Comparison of ENCODE assay signal across 12 mouse cellular contexts in genomic region chr5:108836156-108836555, GRCm38 (mm10). TPM values are rescaled to one million over a fixed set of nuclear protein-coding genes. Genes with fewer than 3 reads are reported as not detected.
A peak's percentile ranks its signal among the peaks of the same experiment; 100 is the strongest.
DNase-seq lines count a peak whose midpoint lies in the region; ATAC-seq lines count a peak whose summit lies in the region.
"Had no signal": no experiment of that assay in that cellular context is flagged by ENCODE, and none has a peak within 500 bp of the region (broad histone marks: within the 10 kb centered on the region; RNA-seq: fewer than 3 reads in every experiment).

No protein-coding gene starts in this region.

- ATAC-seq in forebrain, embryonic 14.5 days, result no peak
- ATAC-seq in forebrain, embryonic 11.5 days (replicated peaks; ENCODE audit: low FRiP score), result no peak
- ATAC-seq in liver, embryonic 16.5 days (ENCODE audit: low read depth), result peak; percentile 50; the same call in 1 of the 2 replicates

- no peak overlapping the region for H3K9ac ChIP-seq in forebrain, embryonic 14.5 days (ENCODE audit: low read length)
- no peak overlapping the region for H3K9ac ChIP-seq in forebrain, embryonic 11.5 days (ENCODE audit: low read length)
- no peak overlapping the region for H3K9ac ChIP-seq in liver, embryonic 16.5 days (ENCODE audit: low read depth, low read length)
- H3K9ac ChIP-seq: neural tube, embryonic 13.5 days had no signal

- intact Hi-C loops in left cerebral cortex, postnatal 4 days (cut with DNase I), result no loop called here

- peak; percentile 23 for DNase-seq in forebrain, embryonic 14.5 days (ENCODE audit: low spot score)
- no peak for DNase-seq in forebrain, embryonic 11.5 days (ENCODE audit: low spot score)
- peak; percentile 9 for DNase-seq in urinary bladder, postnatal 14 days (ENCODE audit: low spot score)
- DNase-seq in urinary bladder, postnatal 25 days (ENCODE audit: low spot score), result no peak
- DNase-seq in left cerebral cortex, postnatal 4 days, result no peak
- DNase-seq in forebrain, embryonic 10.5 days (ENCODE audit: extremely low spot score, low spot score), result no peak
- no peak for DNase-seq in layer of hippocampus, adult 9-11 months
- DNase-seq: thymus, postnatal 25 days had no signal

- no peak overlapping the region for H3K27ac ChIP-seq in forebrain, embryonic 14.5 days (ENCODE audit: low read depth, low read length)
- H3K27ac ChIP-seq in forebrain, embryonic 11.5 days (ENCODE audit: low read depth, low read length), result no peak overlapping the region
- H3K27ac ChIP-seq in liver, embryonic 16.5 days (ENCODE audit: low read length), result no peak overlapping the region
- no peak overlapping the region for H3K27ac ChIP-seq in forebrain, embryonic 10.5 days
- H3K27ac ChIP-seq: neural tube, embryonic 13.5 days had no signal

- H3K4me1 ChIP-seq in forebrain, embryonic 14.5 days (ENCODE audit: control insufficient read depth, insufficient read depth, low read length), result no peaks in the 10 kb centered on the region
- H3K4me1 ChIP-seq in forebrain, embryonic 11.5 days (replicated peaks; ENCODE audit: control insufficient read depth, insufficient read depth, low read length), result no peaks in the 10 kb centered on the region
- H3K4me1 ChIP-seq in liver, embryonic 16.5 days (ENCODE audit: control insufficient read depth, low read depth, low read length), result no peaks in the 10 kb centered on the region
- H3K4me1 ChIP-seq in forebrain, embryonic 10.5 days, result no peaks in the 10 kb centered on the region
- H3K4me1 ChIP-seq: neural tube, embryonic 13.5 days had no signal

- no peaks in the 10 kb centered on the region for H3K9me3 ChIP-seq in forebrain, embryonic 14.5 days (replicated peaks; ENCODE audit: control insufficient read depth, low read length)
- H3K9me3 ChIP-seq in forebrain, embryonic 11.5 days (ENCODE audit: control insufficient read depth, low read length), result no peaks in the 10 kb centered on the region
- no peaks in the 10 kb centered on the region for H3K9me3 ChIP-seq in liver, embryonic 16.5 days (replicated peaks; ENCODE audit: control insufficient read depth, low read length)
- H3K9me3 ChIP-seq in forebrain, embryonic 10.5 days, result peaks cover 2% of the 10 kb centered on the region; the same call in 1 of the 2 replicates
- H3K9me3 ChIP-seq: neural tube, embryonic 13.5 days had no signal

- 85% methylated on average over 1 of the region's 1 CpGs for WGBS in forebrain, embryonic 14.5 days
- 82% methylated on average over 1 of the region's 1 CpGs for WGBS in forebrain, embryonic 11.5 days
- WGBS in liver, embryonic 16.5 days (ENCODE audit: insufficient replicate concordance), result 47% methylated on average over 1 of the region's 1 CpGs
- WGBS in forebrain, embryonic 10.5 days, result 71% methylated on average over 1 of the region's 1 CpGs

- H3K4me2 ChIP-seq in forebrain, embryonic 14.5 days (ENCODE audit: low read length), result no peak overlapping the region
- no peak overlapping the region for H3K4me2 ChIP-seq in forebrain, embryonic 11.5 days (ENCODE audit: low read depth, low read length, severe bottlenecking)
- no peak overlapping the region for H3K4me2 ChIP-seq in liver, embryonic 16.5 days (ENCODE audit: low read depth, low read length)
- H3K4me2 ChIP-seq: neural tube, embryonic 13.5 days had no signal

- no peak overlapping the region for H3K4me3 ChIP-seq in forebrain, embryonic 14.5 days (ENCODE audit: low read depth, low read length)
- H3K4me3 ChIP-seq in forebrain, embryonic 11.5 days (ENCODE audit: low read depth, low read length), result no peak overlapping the region
- H3K4me3 ChIP-seq in liver, embryonic 16.5 days (ENCODE audit: low read depth, low read length), result no peak overlapping the region
- no peak overlapping the region for H3K4me3 ChIP-seq in forebrain, embryonic 10.5 days
- H3K4me3 ChIP-seq: neural tube, embryonic 13.5 days had no signal

- H3K36me3 ChIP-seq in forebrain, embryonic 14.5 days (ENCODE audit: control insufficient read depth, insufficient read depth, low read length), result no peaks in the 10 kb centered on the region
- H3K36me3 ChIP-seq in forebrain, embryonic 11.5 days (ENCODE audit: control insufficient read depth, insufficient read depth, low read length), result no peaks in the 10 kb centered on the region
- no peaks in the 10 kb centered on the region for H3K36me3 ChIP-seq in liver, embryonic 16.5 days (ENCODE audit: control insufficient read depth, insufficient read depth)
- no peaks in the 10 kb centered on the region for H3K36me3 ChIP-seq in forebrain, embryonic 10.5 days (replicated peaks)
- H3K36me3 ChIP-seq: neural tube, embryonic 13.5 days had no signal

- no peaks in the 10 kb centered on the region for H3K27me3 ChIP-seq in forebrain, embryonic 14.5 days (replicated peaks; ENCODE audit: control insufficient read depth, insufficient read depth, low read length)
- H3K27me3 ChIP-seq in forebrain, embryonic 11.5 days (ENCODE audit: control insufficient read depth, insufficient read depth, low read length), result no peaks in the 10 kb centered on the region
- no peaks in the 10 kb centered on the region for H3K27me3 ChIP-seq in liver, embryonic 16.5 days (ENCODE audit: control insufficient read depth, insufficient read depth, low read depth, low read length)
- no peaks in the 10 kb centered on the region for H3K27me3 ChIP-seq in forebrain, embryonic 10.5 days (ENCODE audit: poor library complexity, severe bottlenecking)
- H3K27me3 ChIP-seq: neural tube, embryonic 13.5 days had no signal

RNA-seq across cellular contexts. Expression of gene Vmn2r9, which starts 16.2 kb away (rescaled TPM):
- polyA plus RNA-seq in forebrain, embryonic 14.5 days (2014; fragmentation: Nextera tagmentation; extraction: Ambion mirVana), result not detected in 2 replicates
- polyA plus RNA-seq in forebrain, embryonic 11.5 days (2014; fragmentation: Nextera tagmentation; extraction: Ambion mirVana), result not detected in 2 replicates
- polyA plus RNA-seq in liver, embryonic 16.5 days (2015; fragmentation: Nextera tagmentation; extraction: Ambion mirVana), result not detected in 2 replicates
- total RNA-seq in left cerebral cortex, postnatal 4 days (2021), result not detected
- polyA plus RNA-seq in forebrain, embryonic 10.5 days (2016; fragmentation: Nextera tagmentation; extraction: Ambion mirVana), result not detected in 2 replicates
- total RNA-seq: granulocyte monocyte progenitor cell, adult 5-6 weeks; layer of hippocampus, postnatal 25 days had no signal
- polyA plus RNA-seq: neural tube, embryonic 13.5 days had no signal

RNA-seq across cellular contexts. Expression of gene Vmn2r8, which starts 27.5 kb away (rescaled TPM):
- not detected in 2 replicates for polyA plus RNA-seq in forebrain, embryonic 14.5 days (2014; fragmentation: Nextera tagmentation; extraction: Ambion mirVana)
- not detected in 2 replicates for polyA plus RNA-seq in forebrain, embryonic 11.5 days (2014; fragmentation: Nextera tagmentation; extraction: Ambion mirVana)
- polyA plus RNA-seq in liver, embryonic 16.5 days (2015; fragmentation: Nextera tagmentation; extraction: Ambion mirVana), result not detected in 2 replicates
- not detected for total RNA-seq in left cerebral cortex, postnatal 4 days (2021)
- not detected in 2 replicates for polyA plus RNA-seq in forebrain, embryonic 10.5 days (2016; fragmentation: Nextera tagmentation; extraction: Ambion mirVana)
- total RNA-seq: granulocyte monocyte progenitor cell, adult 5-6 weeks; layer of hippocampus, postnatal 25 days had no signal
- polyA plus RNA-seq: neural tube, embryonic 13.5 days had no signal

RNA-seq across cellular contexts. Expression of gene Tmed11, which starts 41.0 kb away (rescaled TPM):
- polyA plus RNA-seq in forebrain, embryonic 14.5 days (2014; fragmentation: Nextera tagmentation; extraction: Ambion mirVana), result not detected in 2 replicates
- polyA plus RNA-seq in forebrain, embryonic 11.5 days (2014; fragmentation: Nextera tagmentation; extraction: Ambion mirVana), result not detected in 2 replicates
- 0.12 TPM in 1 of 2 replicates, not detected in the other for polyA plus RNA-seq in liver, embryonic 16.5 days (2015; fragmentation: Nextera tagmentation; extraction: Ambion mirVana)
- not detected for total RNA-seq in left cerebral cortex, postnatal 4 days (2021)
- polyA plus RNA-seq in forebrain, embryonic 10.5 days (2016; fragmentation: Nextera tagmentation; extraction: Ambion mirVana), result not detected in 2 replicates
- total RNA-seq: granulocyte monocyte progenitor cell, adult 5-6 weeks; layer of hippocampus, postnatal 25 days had no signal
- polyA plus RNA-seq: neural tube, embryonic 13.5 days had no signal

Comparison
In these comparisons a context has a peak if more than half of its experiments do, and no peak if none do; other contexts are left out.
1. DNase-seq: peak in forebrain, embryonic 14.5 days (single experiment) and urinary bladder, postnatal 14 days (single experiment); none in forebrain, embryonic 11.5 days (single experiment), urinary bladder, postnatal 25 days (single experiment), left cerebral cortex, postnatal 4 days (single experiment), forebrain, embryonic 10.5 days (single experiment) and layer of hippocampus, adult 9-11 months (single experiment).